Mouse (Mus musculus) erythroblast, embryonic 14.5 days (primary cell): Measurements from ENCODE around the gene Capn1. TPM values are rescaled to one million over a fixed set of nuclear protein-coding genes. Genes with fewer than 3 reads are reported as not detected.

Experiments used
- H3K27me3 ChIP-seq: 2 replicates; pipeline ENCODE4 v1.6.1; 2012; ENCODE audit warnings: inconsistent platforms; ENCODE audit not compliant: control insufficient read depth
- H3K36me3 ChIP-seq: 2 replicates; pipeline ENCODE4 v1.6.1; 2012; ENCODE audit warnings: mild to moderate bottlenecking, inconsistent platforms; ENCODE audit not compliant: control insufficient read depth
- H3K4me1 ChIP-seq: 2 replicates; pipeline ENCODE4 v1.6.1; 2012; ENCODE audit warnings: inconsistent platforms; ENCODE audit not compliant: control insufficient read depth
- H3K4me3 ChIP-seq: replicated peaks from 2 replicates; pipeline ENCODE3; 2012; ENCODE audit warnings: moderate library complexity, mild to moderate bottlenecking, inconsistent platforms
- H3K9me3 ChIP-seq: 2 replicates; pipeline ENCODE4 v1.6.1; 2012; ENCODE audit warnings: low read length, inconsistent platforms, mixed read lengths; ENCODE audit not compliant: control insufficient read depth
- GATA1 ChIP-seq: IDR thresholded peaks from 2 replicates; pipeline ENCODE4 v1.6.1; 2012; ENCODE audit warnings: low read length, inconsistent platforms, mixed read lengths
- TAL1 ChIP-seq: IDR thresholded peaks from 3 replicates; pipeline ENCODE4 v1.6.1; 2012; ENCODE audit warnings: low read length, inconsistent platforms, mixed read lengths
- polyA plus RNA-seq: library from polyadenylated mRNA; stranded (reverse); fragments of >175 nt; gene quantifications from 2 replicates; pipeline ENCODE4 v1.2.3, GENCODE M21; 2012

Gene Capn1
- polyA plus RNA-seq, 1 experiment: 38.5 TPM

DNA sequence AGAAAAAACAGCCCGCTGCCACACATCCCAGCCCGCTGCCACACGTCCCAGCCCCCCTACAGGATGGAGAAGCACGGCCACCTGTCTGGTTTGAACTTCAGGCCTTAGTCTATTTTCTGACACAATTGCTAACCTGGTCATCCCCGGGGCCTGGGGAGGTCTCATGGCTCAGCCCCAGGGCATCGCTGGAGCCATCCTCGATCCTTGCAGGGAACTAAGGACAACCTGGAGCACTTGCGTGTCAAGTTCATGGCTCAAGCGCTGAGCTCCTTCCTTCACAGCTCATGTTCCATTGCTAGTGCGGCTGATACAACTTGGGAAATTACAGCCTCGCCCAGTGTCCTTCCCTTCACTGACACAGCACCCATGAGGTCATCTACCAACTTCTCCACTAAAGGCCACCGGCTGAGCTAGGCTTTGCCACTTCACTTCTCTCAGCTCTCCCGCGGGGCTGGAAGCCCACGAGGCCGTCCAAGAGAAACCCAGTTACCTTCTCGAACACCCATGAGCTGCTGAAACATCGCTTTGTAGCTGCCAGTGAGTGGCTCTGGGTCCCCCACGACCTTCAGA lies 62.4 kb downstream of the Capn1 start:
- no peaks in the 10 kb centered on the region for H3K27me3 ChIP-seq
- no peaks in the 10 kb centered on the region for H3K9me3 ChIP-seq
- H3K4me3 ChIP-seq: no peak overlapping the region
- peaks cover 100% of the 10 kb centered on the region for H3K36me3 ChIP-seq
- H3K4me1 ChIP-seq: peaks cover 5% of the 10 kb centered on the region
- TF ChIP-seq GATA1 (no peak), TAL1 (no peak)

- H3K27me3 ChIP-seq: no peaks in the 10 kb centered on the region
- H3K4me3 ChIP-seq: no peak overlapping the region
- no peaks in the 10 kb centered on the region for H3K9me3 ChIP-seq
- H3K36me3 ChIP-seq: peaks cover 100% of the 10 kb centered on the region
- H3K4me1 ChIP-seq: peaks cover 4% of the 10 kb centered on the region
- no peak for TF ChIP-seq GATA1
- TF ChIP-seq TAL1: no peak
Measured at GRCm38 (mm10) chr19:5952071-5952691, 63.5 kb downstream of the Capn1 start.

DNA sequence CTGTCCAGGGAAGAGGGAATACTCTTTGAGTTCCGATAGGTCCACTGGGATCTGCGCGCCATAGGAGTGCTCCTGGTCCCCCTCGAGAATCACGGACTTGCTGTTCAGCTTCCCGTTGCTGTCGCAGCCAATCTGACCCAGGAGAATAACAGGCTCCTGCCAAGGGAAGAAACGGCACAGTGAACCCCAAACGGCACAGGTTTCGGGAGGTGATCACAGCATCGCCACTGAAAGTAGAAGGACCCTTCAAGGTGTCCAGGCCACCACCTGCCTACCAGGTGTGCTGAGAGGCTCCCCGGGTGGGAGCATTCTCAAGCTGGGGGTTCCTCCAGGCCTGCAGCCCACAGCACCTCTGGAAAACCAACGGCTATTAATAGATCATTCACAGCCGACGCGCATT lies 64.1 kb downstream of the Capn1 start:
- Histone ChIP-seq H3K36me3 (peaks cover 100% of the 10 kb centered on the region), H3K9me3 (no peaks in the 10 kb centered on the region), H3K27me3 (no peaks in the 10 kb centered on the region), H3K4me1 (peaks cover 4% of the 10 kb centered on the region), H3K4me3 (no peak overlapping the region)
- TF ChIP-seq TAL1 (no peak), GATA1 (no peak)

GRCm38 (mm10) chr19:5950218-5950617 lies 65.5 kb downstream of the Capn1 start:
- TF ChIP-seq GATA1 (no peak), TAL1 (no peak)
- peaks cover 6% of the 10 kb centered on the region for H3K4me1 ChIP-seq
- peaks cover 100% of the 10 kb centered on the region for H3K36me3 ChIP-seq
- H3K4me3 ChIP-seq: no peak overlapping the region
- no peaks in the 10 kb centered on the region for H3K27me3 ChIP-seq
- H3K9me3 ChIP-seq: no peaks in the 10 kb centered on the region

GRCm38 (mm10) chr19:5945891-5946290 lies 69.8 kb downstream of the Capn1 start:
- no peaks in the 10 kb centered on the region for H3K27me3 ChIP-seq
- no peak overlapping the region for H3K4me3 ChIP-seq
- TF ChIP-seq TAL1 (no peak), GATA1 (no peak)
- H3K36me3 ChIP-seq: peaks cover 100% of the 10 kb centered on the region
- no peaks in the 10 kb centered on the region for H3K9me3 ChIP-seq
- peaks cover 13% of the 10 kb centered on the region for H3K4me1 ChIP-seq

DNA sequence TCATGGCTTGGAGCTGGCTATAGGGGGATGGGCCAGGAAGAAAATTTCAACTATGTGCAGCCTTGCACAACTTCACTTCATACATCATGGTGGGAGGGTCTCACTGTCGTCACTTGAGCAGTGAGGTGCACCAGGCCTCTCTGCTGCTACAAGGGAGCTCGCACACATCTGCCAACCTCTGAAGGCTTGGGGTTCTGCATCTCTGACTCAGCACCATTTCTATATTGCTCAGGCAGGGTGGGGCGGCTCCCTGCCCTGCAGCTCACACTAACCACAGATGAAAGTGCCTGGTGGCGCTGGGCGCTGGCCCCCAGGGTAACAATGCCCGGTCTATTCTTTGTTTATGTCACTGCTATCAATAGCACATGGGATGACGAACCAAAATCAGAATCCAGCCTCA lies 70.7 kb downstream of the Capn1 start:
- Histone ChIP-seq H3K27me3 (no peaks in the 10 kb centered on the region), H3K9me3 (no peaks in the 10 kb centered on the region), H3K4me1 (peaks cover 14% of the 10 kb centered on the region), H3K36me3 (peaks cover 100% of the 10 kb centered on the region), H3K4me3 (no peak overlapping the region)
- no peak for TF ChIP-seq TAL1
- TF ChIP-seq GATA1: no peak

DNA sequence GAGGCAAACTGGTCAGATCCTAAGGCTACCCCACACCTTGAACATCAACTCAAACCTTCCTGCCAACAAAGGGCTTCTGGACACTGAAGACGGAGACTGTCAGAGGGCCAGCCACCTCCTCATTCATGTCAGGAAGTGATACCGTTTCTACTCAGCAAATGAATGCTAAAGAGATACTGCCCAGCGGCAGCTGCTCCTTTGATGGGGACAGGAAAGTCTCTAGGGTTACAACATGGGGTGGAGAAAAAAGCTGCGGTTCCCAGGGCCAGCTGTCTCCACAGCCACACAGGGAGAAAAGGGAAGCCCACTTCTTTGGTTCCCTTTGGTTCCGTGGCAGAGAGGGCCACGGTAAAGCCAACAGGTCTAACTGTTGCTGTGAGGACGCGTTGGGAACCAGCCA lies 71.6 kb downstream of the Capn1 start:
- H3K4me3 ChIP-seq: no peak overlapping the region
- H3K9me3 ChIP-seq: no peaks in the 10 kb centered on the region
- H3K36me3 ChIP-seq: peaks cover 100% of the 10 kb centered on the region
- peaks cover 23% of the 10 kb centered on the region for H3K4me1 ChIP-seq
- no peaks in the 10 kb centered on the region for H3K27me3 ChIP-seq
- no peak for TF ChIP-seq GATA1
- TF ChIP-seq TAL1: no peak

GRCm38 (mm10) chr19:5943404-5943803 lies 72.3 kb downstream of the Capn1 start:
- H3K36me3 ChIP-seq: peaks cover 100% of the 10 kb centered on the region

DNA sequence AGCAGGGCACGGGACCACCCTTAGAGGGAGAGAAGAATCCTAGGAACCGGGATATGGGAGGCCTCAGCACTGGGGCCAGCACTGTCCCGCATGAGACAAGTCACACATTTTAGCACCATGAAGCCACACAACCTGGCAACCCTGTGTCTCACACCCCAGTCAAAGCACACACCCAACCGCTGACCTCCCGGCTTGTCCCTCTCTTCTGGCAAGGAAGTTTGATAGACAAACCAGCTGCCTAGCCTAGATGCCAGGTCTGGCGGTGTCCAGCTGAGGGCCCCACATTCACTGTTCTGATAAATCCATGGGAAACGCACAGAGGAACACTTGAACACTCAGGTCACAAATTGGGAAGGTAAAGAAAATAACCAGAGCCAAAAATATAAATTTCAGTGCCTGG lies 73.1 kb downstream of the Capn1 start:
- no peaks in the 10 kb centered on the region for H3K9me3 ChIP-seq
- peaks cover 96% of the 10 kb centered on the region for H3K36me3 ChIP-seq
- peaks cover under 1% of the 10 kb centered on the region; the same call in 1 of the 2 replicates for H3K27me3 ChIP-seq
- no peak overlapping the region for H3K4me3 ChIP-seq
- TF ChIP-seq GATA1 (no peak), TAL1 (no peak)
- peaks cover 38% of the 10 kb centered on the region for H3K4me1 ChIP-seq

More at GRCm38 (mm10) chr19:5943404-5943803, 72.3 kb downstream of the Capn1 start:
- TF ChIP-seq TAL1 (no peak), GATA1 (no peak)
- no peaks in the 10 kb centered on the region for H3K9me3 ChIP-seq
- peaks cover 29% of the 10 kb centered on the region for H3K4me1 ChIP-seq
- H3K4me3 ChIP-seq: no peak overlapping the region
- no peaks in the 10 kb centered on the region for H3K27me3 ChIP-seq

- H3K9me3 ChIP-seq: 0 out of 2 replicates have a peak, but pooled peaks cover 2% of the 10 kb centered on the region
- peaks cover 49% of the 10 kb centered on the region for H3K4me1 ChIP-seq
- no peak overlapping the region for H3K4me3 ChIP-seq
- peaks cover 76% of the 10 kb centered on the region for H3K36me3 ChIP-seq
- TF ChIP-seq TAL1 (no peak), GATA1 (no peak)
- H3K27me3 ChIP-seq: peaks cover 17% of the 10 kb centered on the region
Measured at GRCm38 (mm10) chr19:5940656-5941055, 75.0 kb downstream of the Capn1 start.
